Mouse (Mus musculus): ENCODE results near the gene Esrrg.

- no peak for TF ChIP-seq TAL1 (conservative IDR thresholded peaks at IDR 0.05; ENCODE audit: low read depth, low read length)
- TF ChIP-seq CTCF (IDR thresholded peaks at IDR 0.05; ENCODE audit: low read depth, low read length): no peak
Measured at GRCm38 (mm10) chr1:187799300-187799699, 190.7 kb downstream of the Esrrg start.
